Mouse (Mus musculus) spleen, adult 12 weeks (tissue): ENCODE data around the gene Olfr539.
"Not testable (repeated sequence)": the region's sequence is repeated elsewhere in the genome, so short reads cannot be mapped to it uniquely, and the experiment has no call there.

ENCODE experiments used
- DNase-seq: peaks from one replicate; pipeline ENCODE4 v3.0.0; 2022; ENCODE audit warnings: low spot score

Gene Olfr539

DNA sequence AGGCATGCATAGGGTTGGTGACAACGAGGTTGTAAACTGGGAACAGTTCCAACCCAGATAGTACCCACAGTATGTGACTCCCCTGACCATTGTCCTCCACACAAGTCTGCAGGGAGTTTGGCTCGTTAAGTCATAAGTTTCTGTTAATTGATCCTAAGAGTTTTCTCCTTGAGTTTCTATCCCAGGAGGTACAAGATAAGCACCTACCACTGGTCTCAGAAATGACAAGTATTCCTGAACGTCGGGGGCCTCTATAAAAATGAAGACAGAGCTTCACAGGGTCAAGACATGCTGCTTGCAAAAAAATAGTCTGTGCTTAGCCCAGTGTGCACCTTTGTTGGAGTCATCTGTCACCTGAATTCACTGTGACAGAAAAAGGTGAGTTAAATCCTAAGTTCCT lies at the start of gene Olfr539:
Olfr539 (plus strand) TSS at position 301 of the 400 bp plus-strand sequence.
- DNase-seq = no peak

DNA sequence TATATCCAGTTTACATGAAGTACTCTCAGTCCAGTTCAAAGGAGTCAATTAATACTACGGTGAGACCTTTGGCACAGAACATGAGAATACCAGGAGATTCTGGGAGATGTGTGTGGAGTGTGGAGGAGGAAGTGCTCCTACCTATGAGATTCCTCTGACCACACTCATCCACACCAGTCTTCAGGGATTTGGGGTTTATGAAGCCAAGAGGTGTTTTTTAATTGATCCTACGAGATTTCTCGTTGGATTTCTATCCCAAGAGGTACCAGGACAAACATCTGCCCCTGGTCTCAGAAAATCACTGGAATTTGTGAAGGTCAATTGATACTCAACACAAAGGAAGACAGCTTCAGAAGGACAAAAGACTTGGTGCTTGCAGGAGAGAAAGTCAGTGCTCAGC lies 31.1 kb upstream of the Olfr539 start, which contains the start of gene Olfr61:
Olfr61 (plus strand) TSS at position 301 of the 400 bp plus-strand sequence.
- DNase-seq = not testable (repeated sequence)

DNA sequence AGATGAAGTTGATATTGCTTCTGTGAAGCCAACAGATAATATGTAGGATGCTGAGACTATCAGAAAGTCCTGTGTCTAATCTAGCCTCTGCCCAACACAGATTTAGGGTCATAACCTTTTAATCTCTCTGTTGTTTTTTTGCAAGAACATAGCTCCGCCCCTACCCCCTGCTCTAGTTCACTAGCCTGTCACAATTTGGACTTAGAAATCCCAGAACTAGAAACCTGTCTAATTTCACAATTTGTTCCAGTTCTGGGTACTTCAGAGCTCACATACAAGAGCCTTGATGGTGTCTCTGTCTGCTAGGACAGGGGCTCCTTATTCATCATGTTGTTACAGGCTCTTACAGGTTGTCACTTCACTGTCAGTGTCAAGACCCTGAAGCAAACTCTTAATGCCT lies 29.2 kb upstream of the Olfr539 start:
- DNase-seq = no peak

DNA sequence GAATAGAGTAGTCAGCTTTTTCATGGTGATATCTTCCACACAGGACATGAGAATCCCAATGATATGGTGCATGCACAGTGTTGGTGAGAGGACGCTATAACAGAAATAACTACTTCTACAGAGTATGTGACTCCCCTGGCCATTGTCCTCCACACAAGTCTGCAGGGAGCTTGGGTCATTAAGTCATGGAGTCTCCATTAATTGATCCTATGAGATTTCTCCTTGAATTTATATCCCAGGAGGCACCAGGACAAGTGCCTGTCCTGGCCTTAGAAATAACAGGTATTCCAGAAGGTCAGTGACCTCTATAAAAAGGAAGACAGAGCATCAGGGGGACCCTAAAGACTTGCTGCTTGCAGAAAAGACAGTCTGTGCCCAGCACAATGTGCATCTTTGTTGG lies 13.6 kb upstream of the Olfr539 start, which contains the start of gene Olfr53:
Olfr53 (plus strand) TSS at position 301 of the 400 bp plus-strand sequence.
- DNase-seq = no peak

DNA sequence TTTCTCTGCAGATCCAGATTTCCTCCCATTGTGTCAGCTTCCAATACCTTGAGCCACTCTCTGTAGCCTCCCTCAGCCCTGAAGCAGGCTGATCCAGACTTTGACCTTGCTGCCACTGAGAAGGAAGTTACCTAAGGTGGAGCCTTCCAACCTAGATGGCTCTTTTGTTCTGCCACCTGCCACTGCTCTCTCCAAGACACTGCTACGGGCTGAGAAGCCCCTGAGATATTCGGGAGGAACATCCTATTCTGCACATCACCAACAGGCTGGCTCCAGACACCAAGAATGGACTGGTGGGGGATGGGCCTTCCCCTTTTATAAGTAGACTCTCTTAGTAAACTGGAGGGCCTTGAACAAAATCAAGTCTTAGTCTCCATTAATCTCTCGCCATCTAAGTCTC lies 11.0 kb downstream of the Olfr539 start:
- not testable (repeated sequence) for DNase-seq

DNA sequence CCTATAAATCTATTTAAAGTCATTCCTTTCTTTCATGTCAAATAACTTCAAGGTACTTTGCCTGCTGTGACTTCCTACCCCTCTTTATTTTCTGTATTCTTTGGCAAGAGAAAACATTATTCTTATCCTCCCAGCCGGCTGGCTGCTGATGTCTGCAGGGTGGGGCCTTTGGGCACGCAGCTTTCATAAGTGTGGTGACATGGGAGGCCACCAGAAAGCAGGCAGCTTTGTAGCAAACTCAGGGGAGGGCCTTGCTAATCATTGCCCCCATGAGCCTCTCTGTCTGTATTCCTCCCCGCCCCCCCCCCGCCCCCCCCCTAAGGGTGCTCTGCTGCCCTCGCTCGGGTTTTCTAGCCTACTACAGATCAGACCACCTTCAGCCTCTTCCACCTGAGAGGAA lies 16.1 kb downstream of the Olfr539 start:
- DNase-seq = no peak

DNA sequence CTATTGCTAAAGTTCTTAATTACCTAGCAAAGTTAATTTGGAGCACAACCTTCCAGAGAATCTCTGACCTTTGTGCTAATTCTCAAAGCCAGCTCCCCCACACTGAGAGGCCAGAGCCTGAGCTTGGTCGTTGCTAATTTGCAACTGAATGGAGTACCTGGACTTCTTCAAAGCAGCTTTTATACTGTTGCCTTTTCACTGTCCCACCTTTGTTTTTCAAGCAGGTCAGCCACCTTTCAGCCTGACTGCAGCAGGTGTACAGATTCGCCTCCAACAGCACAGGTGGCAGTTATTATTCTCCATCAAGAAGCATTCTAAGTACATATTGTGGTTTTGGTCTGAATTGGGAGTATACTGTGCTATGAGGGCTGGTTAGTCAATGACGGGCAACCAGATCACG lies 19.9 kb downstream of the Olfr539 start:
- DNase-seq = not testable (repeated sequence)

DNA sequence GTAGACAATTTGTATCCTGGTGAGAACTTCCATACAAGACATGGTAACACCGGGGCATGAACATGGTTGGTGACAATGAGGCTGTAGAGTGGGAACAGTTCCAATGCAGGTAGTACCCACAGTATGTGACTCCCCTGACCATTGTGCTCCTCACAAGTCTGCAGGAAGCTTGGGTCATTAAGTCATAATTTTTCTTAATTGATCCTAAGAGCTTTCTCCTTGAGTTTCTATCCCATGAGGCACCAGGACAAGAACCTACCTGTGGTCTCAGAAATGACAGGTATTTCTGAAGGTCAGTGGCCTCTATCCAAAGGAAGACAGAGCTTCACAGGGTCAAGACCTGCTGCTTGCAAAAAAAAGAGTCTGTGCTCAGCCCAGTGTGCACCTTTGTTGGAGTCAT lies 21.9 kb downstream of the Olfr539 start, which contains the start of gene Olfr45:
Olfr45 (plus strand) TSS at position 301 of the 400 bp plus-strand sequence.
- no peak for DNase-seq

DNA sequence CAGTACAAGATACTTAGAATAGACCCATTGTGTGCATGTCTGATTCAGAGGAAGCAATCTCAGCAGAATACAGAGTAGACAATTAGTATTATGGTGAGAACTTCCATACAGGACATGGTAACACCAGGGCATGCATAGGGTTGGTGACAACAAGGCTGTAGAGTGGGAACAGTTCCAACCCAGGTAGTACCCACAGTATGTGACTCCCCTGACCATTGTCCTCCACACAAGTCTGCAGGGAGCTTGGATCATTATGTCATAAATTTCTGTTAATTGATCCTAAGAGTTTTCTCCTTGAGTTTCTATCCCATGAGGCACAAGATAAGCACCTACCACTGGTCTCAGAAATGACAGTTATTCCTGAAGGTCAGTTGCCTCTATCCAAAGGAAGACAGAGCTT lies 37.2 kb downstream of the Olfr539 start, which contains the start of gene Olfr541:
Olfr541 (plus strand) TSS at position 301 of the 400 bp plus-strand sequence.
- no peak for DNase-seq

DNA sequence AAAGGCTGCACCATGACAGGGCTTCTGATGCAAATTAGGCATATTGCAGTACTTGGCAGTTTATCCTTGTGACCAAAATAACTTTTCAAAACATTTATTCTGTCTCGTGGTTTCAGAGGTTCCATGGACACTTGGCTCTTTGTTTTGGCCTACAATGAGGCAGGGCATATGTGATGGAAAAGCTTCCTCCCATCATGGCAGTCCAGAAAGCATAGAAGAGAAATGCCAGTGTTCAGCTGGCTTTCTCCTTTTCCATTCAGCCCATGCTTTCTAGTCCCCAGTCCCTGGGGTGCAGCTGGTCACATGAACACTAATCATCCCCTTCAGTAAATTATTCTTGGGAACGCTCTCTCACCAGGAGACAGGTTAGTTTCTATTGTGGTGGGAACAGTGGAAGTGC lies 46.6 kb downstream of the Olfr539 start:
- DNase-seq = no peak

DNA sequence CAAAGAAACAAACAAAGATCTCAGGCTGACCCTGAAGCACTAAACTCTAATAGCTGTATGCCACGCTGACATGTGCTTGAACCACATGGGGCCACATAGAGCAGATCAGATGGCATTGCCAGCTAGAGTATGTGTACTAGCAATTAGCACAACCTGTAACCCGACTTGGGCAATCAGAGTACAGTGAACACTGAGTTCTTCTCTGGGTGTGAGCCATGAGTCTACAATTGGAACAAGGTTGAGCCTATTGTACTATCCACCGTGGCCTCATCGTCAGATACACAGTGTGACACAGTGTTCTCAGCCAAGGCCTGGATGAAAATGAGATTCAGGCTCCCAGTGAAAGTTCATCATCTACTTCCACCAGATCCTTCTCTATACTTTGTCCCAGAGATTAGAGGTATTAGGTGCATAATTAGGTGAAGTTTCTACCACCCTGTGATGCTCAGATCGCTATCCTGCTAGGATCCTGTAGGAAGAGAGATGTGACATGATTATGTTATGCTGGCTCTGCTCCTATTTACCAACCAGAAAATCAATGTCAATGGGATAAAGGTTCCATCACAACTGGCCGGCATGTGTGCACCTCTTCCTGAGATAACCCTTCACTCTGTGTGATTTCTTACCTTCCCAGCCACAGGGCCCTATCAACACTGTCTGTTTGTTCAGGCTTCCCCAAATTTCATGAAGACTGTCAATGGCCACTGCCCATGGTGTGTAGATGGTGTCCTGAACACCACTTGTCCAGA lies 48.0 kb downstream of the Olfr539 start:
- no peak for DNase-seq

DNA sequence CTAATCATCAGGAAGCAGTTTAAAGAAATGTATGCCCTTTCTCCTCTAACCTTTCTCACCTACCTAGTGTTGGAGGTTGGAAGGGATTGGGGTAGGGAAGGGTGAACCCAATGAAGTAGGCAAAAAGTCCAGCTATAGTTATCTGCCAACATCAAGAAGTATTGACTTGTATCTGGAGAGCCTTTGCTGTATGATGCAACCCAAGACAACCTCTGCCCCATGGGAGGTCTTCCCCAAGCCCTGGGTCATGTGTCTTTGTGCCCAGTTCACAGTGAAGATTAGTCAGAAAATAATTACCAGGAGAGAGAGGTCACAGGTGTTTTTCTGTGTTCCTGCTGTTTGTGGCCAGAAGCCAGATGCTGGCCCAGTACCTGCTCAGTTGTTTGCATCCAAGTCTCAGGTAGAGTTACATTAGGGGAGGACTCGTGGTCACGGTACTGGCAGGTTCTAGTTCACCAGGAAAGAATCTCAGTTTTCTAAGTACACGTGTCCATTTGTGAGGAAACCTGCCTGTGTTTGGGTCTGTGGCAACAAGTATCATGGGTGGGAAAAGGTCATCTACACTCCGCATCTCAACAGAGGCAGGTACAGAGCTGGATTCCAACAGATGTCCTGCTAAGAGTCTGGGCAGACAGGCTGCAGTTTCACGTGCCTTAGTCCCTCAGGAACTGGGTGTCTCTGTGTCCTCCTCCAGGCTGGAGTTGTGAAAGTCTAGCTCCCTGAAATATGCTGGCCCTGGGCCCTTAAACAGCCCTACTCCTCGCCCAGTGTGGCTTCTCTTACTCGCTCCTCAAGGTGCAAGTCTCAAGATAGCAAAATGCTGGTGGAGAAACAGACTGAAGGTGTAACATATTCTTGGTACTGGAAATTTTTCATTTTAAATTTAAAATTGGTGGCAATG lies 57.7 kb downstream of the Olfr539 start:
- DNase-seq = no peak

DNA sequence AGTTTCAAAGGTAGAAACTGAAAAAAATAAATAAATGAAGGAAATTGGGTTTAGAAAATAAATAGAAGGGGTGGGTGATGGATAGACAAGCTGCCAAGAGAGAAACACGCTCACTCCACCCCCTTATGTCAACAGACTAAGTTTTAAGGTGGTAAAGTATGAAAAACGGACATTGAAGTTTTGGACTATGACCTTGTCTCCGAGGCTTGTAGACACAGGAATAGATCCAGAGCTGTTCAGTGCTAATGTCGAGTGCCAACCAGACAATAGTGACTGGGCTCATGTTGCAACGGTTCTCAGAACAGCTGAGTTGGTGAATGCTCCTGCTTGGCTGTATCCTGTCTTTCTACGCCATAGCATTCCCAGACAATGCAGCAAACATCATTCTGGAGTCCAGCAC lies 61.4 kb downstream of the Olfr539 start:
- no peak for DNase-seq

DNA sequence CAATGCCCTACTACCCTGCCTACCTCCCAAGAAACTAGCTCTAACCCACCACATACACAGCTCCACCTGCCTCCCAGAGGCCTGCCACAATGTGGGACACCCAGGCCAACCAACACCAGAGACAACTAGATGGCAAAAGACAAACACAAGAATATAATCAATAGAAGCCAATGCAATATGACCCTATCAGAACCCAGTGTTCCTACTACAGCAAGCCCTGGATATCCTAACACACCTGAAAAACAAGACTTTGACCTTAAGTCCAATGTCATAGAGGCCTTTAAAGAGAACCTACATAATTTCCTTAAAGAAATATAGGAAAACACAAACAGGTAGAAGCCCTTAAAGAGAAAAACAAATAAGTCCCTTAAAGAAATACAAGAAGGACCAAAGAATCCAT lies 65.8 kb downstream of the Olfr539 start:
- no peak for DNase-seq
